Mouse (Mus musculus): ENCODE results near the gene Klhl12. TPM values are rescaled to one million over a fixed set of nuclear protein-coding genes. Genes with fewer than 3 reads are reported as not detected.

Gene Klhl12
- polyA plus RNA-seq, 1 experiment: 24.1 TPM

- 71% methylated on average over 7 of the region's 7 CpGs for WGBS
- Histone ChIP-seq H3K27ac (ENCODE audit: control insufficient read depth, insufficient read depth, low read depth, low read length, poor library complexity) (no peak overlapping the region), H3K4me1 (ENCODE audit: control insufficient read depth, insufficient read depth, low read length) (peaks cover 2% of the 10 kb centered on the region; the same call in 1 of the 2 replicates)
Measured at GRCm38 (mm10) chr1:134458139-134458727, 2.9 kb downstream of the Klhl12 start.

GRCm38 (mm10) chr1:134460294-134461284 is 5.3 kb downstream of the Klhl12 start:
- no peak overlapping the region for H3K4me3 ChIP-seq (replicated peaks; ENCODE audit: control insufficient read depth, low read depth, low read length)
- peaks cover 2% of the 10 kb centered on the region; the same call in 1 of the 2 replicates for H3K4me1 ChIP-seq (ENCODE audit: control insufficient read depth, insufficient read depth, low read length)
- TF ChIP-seq CTCF (IDR thresholded peaks at IDR 0.05; ENCODE audit: control insufficient read depth, insufficient read depth, low read length): no peak
- no peak for TF ChIP-seq POLR2A (IDR thresholded peaks at IDR 0.05; ENCODE audit: borderline replicate concordance, control insufficient read depth, low read depth, low read length)
- 60% methylated on average over 1 of the region's 1 CpGs for WGBS
- peak overlapping the region; percentile 91 for H3K27ac ChIP-seq (ENCODE audit: control insufficient read depth, insufficient read depth, low read depth, low read length, poor library complexity)

More at GRCm38 (mm10) chr1:134458139-134458727, 2.9 kb downstream of the Klhl12 start:
- TF ChIP-seq POLR2A (IDR thresholded peaks at IDR 0.05; ENCODE audit: borderline replicate concordance, control insufficient read depth, low read depth, low read length): no peak
- no peak for TF ChIP-seq CTCF (IDR thresholded peaks at IDR 0.05; ENCODE audit: control insufficient read depth, insufficient read depth, low read length)
- H3K4me3 ChIP-seq (replicated peaks; ENCODE audit: control insufficient read depth, low read depth, low read length): no peak overlapping the region

- 0 out of 2 replicates have a peak overlapping the region, but pooled peaks have one; percentile 10 for H3K27ac ChIP-seq (ENCODE audit: control insufficient read depth, insufficient read depth, low read depth, low read length, poor library complexity)
Measured at GRCm38 (mm10) chr1:134484623-134485022, 29.3 kb downstream of the Klhl12 start.

GRCm38 (mm10) chr1:134490903-134491801 is 35.8 kb downstream of the Klhl12 start:
- Histone ChIP-seq H3K4me3 (replicated peaks; ENCODE audit: control insufficient read depth, low read depth, low read length) (no peak overlapping the region), H3K4me1 (ENCODE audit: control insufficient read depth, insufficient read depth, low read length) (peaks cover 3% of the 10 kb centered on the region; the same call in 1 of the 2 replicates), H3K27ac (ENCODE audit: control insufficient read depth, insufficient read depth, low read depth, low read length, poor library complexity) (peak overlapping the region; percentile 8; the same call in 1 of the 2 replicates)
- 70% methylated on average over 6 of the region's 6 CpGs for WGBS
- TF ChIP-seq POLR2A (IDR thresholded peaks at IDR 0.05; ENCODE audit: borderline replicate concordance, control insufficient read depth, low read depth, low read length) (no peak), CTCF (IDR thresholded peaks at IDR 0.05; ENCODE audit: control insufficient read depth, insufficient read depth, low read length) (no peak)

More at GRCm38 (mm10) chr1:134484623-134485022, 29.3 kb downstream of the Klhl12 start:
- 47% methylated on average over 2 of the region's 2 CpGs for WGBS
- Histone ChIP-seq H3K4me1 (ENCODE audit: control insufficient read depth, insufficient read depth, low read length) (no peaks in the 10 kb centered on the region), H3K4me3 (replicated peaks; ENCODE audit: control insufficient read depth, low read depth, low read length) (no peak overlapping the region)
- no peak for TF ChIP-seq CTCF (IDR thresholded peaks at IDR 0.05; ENCODE audit: control insufficient read depth, insufficient read depth, low read length)
- TF ChIP-seq POLR2A (IDR thresholded peaks at IDR 0.05; ENCODE audit: borderline replicate concordance, control insufficient read depth, low read depth, low read length): no peak

GRCm38 (mm10) chr1:134492276-134492675 is 36.9 kb downstream of the Klhl12 start:
- WGBS: 82% methylated on average over 7 of the region's 7 CpGs
- TF ChIP-seq POLR2A (IDR thresholded peaks at IDR 0.05; ENCODE audit: borderline replicate concordance, control insufficient read depth, low read depth, low read length) (no peak), CTCF (IDR thresholded peaks at IDR 0.05; ENCODE audit: control insufficient read depth, insufficient read depth, low read length) (no peak)
- H3K4me1 ChIP-seq (ENCODE audit: control insufficient read depth, insufficient read depth, low read length): peaks cover 3% of the 10 kb centered on the region; the same call in 1 of the 2 replicates
- H3K27ac ChIP-seq (ENCODE audit: control insufficient read depth, insufficient read depth, low read depth, low read length, poor library complexity): no peak overlapping the region
- H3K4me3 ChIP-seq (replicated peaks; ENCODE audit: control insufficient read depth, low read depth, low read length): no peak overlapping the region

GRCm38 (mm10) chr1:134493496-134493895 is 38.2 kb downstream of the Klhl12 start:
- Histone ChIP-seq H3K4me3 (replicated peaks; ENCODE audit: control insufficient read depth, low read depth, low read length) (no peak overlapping the region), H3K4me1 (ENCODE audit: control insufficient read depth, insufficient read depth, low read length) (peaks cover 3% of the 10 kb centered on the region; the same call in 1 of the 2 replicates), H3K27ac (ENCODE audit: control insufficient read depth, insufficient read depth, low read depth, low read length, poor library complexity) (no peak overlapping the region)
- 81% methylated on average over 2 of the region's 2 CpGs for WGBS
- TF ChIP-seq CTCF (IDR thresholded peaks at IDR 0.05; ENCODE audit: control insufficient read depth, insufficient read depth, low read length) (no peak), POLR2A (IDR thresholded peaks at IDR 0.05; ENCODE audit: borderline replicate concordance, control insufficient read depth, low read depth, low read length) (no peak)

GRCm38 (mm10) chr1:134493956-134494355 is 38.6 kb downstream of the Klhl12 start:
- TF ChIP-seq POLR2A (IDR thresholded peaks at IDR 0.05; ENCODE audit: borderline replicate concordance, control insufficient read depth, low read depth, low read length) (no peak), CTCF (IDR thresholded peaks at IDR 0.05; ENCODE audit: control insufficient read depth, insufficient read depth, low read length) (no peak)

More at GRCm38 (mm10) chr1:134493956-134494355, 38.6 kb downstream of the Klhl12 start:
- Histone ChIP-seq H3K4me3 (replicated peaks; ENCODE audit: control insufficient read depth, low read depth, low read length) (peak overlapping the region; percentile 58), H3K4me1 (ENCODE audit: control insufficient read depth, insufficient read depth, low read length) (peaks cover 3% of the 10 kb centered on the region; the same call in 1 of the 2 replicates), H3K27ac (ENCODE audit: control insufficient read depth, insufficient read depth, low read depth, low read length, poor library complexity) (peak overlapping the region; percentile 97; the same call in 1 of the 2 replicates)
- 4% methylated on average over 5 of the region's 5 CpGs for WGBS
